Mouse (Mus musculus) limb, embryonic 13.5 days (tissue): ENCODE results near the gene Pde8b. TPM values are rescaled to one million over a fixed set of nuclear protein-coding genes. Genes with fewer than 3 reads are reported as not detected.

Experiments
- ATAC-seq: fragments of 200-750 bp; cut with Nextera tagmentation; 2 replicates; pipeline ENCODE4 v1.8.0; 2017; ENCODE audit warnings: low read depth, moderate number of reproducible peaks, moderate TSS enrichment; ENCODE audit not compliant: low FRiP score
- H3K27ac ChIP-seq: fragments of 300-500 bp; sonication (generic); 2 replicates; pipeline ENCODE4 v1.5.1; 2015; ENCODE audit warnings: inconsistent platforms, mild to moderate bottlenecking, moderate library complexity
- H3K27me3 ChIP-seq: fragments of 300-500 bp; sonication (generic); 2 replicates; pipeline ENCODE4 v1.6.1; 2015; ENCODE audit warnings: mild to moderate bottlenecking, inconsistent platforms
- H3K36me3 ChIP-seq: fragments of 300-500 bp; sonication (generic); 2 replicates; pipeline ENCODE4 v1.6.1; 2015; ENCODE audit warnings: inconsistent platforms, mild to moderate bottlenecking, moderate library complexity
- H3K4me1 ChIP-seq: fragments of 300-500 bp; sonication (generic); 2 replicates; pipeline ENCODE4 v1.6.1; 2015; ENCODE audit warnings: inconsistent platforms
- H3K4me2 ChIP-seq: fragments of 300-500 bp; sonication (generic); replicated peaks from 2 replicates; pipeline ENCODE4 v1.6.1; 2015; ENCODE audit warnings: inconsistent platforms, mild to moderate bottlenecking, moderate library complexity
- H3K4me3 ChIP-seq: fragments of 300-500 bp; sonication (generic); 2 replicates; pipeline ENCODE4 v1.5.1; 2015; ENCODE audit warnings: moderate library complexity, mild to moderate bottlenecking, inconsistent platforms
- H3K9ac ChIP-seq: fragments of 300-500 bp; sonication (generic); 2 replicates; pipeline ENCODE4 v1.6.1; 2015; ENCODE audit warnings: mild to moderate bottlenecking, inconsistent platforms
- H3K9me3 ChIP-seq: fragments of 300-500 bp; sonication (generic); 2 replicates; pipeline ENCODE4 v1.6.1; 2016; ENCODE audit warnings: inconsistent platforms
- WGBS: fragments of 180-500 bp; shearing (Covaris S2); methylation state at CpG from one replicate; pipeline ENCODE4 v1.1.7; 2015; 5-methylcytosine and 5-hydroxymethylcytosine counted together
- polyA plus RNA-seq: library from polyadenylated mRNA; unstranded; fragments of >200 nt; fragmentation: Nextera tagmentation; extraction: Ambion mirVana; gene quantifications from 2 replicates; pipeline ENCODE4 v1.2.1, GENCODE M21; 2015

Pde8b gene
- polyA plus RNA-seq, 1 experiment from 2014 or later: 3.5 TPM

DNA sequence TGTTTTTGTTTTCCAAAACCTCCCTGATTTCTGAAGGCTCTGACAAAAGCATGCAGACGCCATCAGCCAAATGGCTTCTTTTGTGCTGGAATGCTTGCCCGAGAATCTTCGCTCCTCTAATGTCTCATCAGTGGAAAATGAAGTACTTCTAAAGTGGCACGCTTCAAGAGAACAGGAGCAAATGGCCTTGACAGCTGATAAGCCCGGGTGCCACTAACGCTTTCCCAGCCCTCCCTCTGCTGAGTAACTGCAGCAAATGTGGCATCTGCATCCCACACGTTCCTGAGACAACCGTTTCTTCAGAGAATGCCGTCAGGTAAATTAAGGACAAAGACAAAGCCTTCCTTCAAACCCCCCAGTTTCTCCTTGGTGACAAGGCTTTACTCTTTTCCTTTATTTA lies 72.8 kb downstream of the Pde8b start:
- no peaks in the 10 kb centered on the region for H3K4me1 ChIP-seq
- H3K4me3 ChIP-seq: no peak overlapping the region
- WGBS: 24% methylated on average over 9 of the region's 9 CpGs
- no peak overlapping the region for H3K4me2 ChIP-seq
- peaks cover 6% of the 10 kb centered on the region; the same call in 1 of the 2 replicates for H3K9me3 ChIP-seq
- no peaks in the 10 kb centered on the region for H3K27me3 ChIP-seq
- no peak overlapping the region for H3K27ac ChIP-seq
- no peaks in the 10 kb centered on the region for H3K36me3 ChIP-seq
- H3K9ac ChIP-seq: no peak overlapping the region
- ATAC-seq: no peak

DNA sequence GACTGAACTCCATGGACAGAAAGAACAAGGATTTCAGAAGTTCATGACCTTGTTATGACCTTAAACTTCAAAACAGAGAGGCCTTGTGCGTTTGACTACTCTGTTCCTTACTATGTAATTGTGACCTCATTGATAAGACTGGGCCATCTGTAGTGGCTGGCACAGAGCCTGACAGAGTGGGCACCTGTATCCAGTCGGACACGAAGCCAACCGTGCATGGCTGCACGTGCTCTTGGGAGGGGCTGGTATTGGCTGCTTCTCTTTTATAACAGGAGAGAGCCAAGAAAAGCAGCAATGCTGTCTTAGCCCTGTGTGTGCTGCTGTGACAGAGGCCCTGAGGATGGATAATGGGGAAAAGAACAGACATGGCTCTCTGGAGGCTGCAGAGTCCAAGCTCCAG lies 73.7 kb downstream of the Pde8b start:
- H3K4me3 ChIP-seq: no peak overlapping the region
- 74% methylated on average over 5 of the region's 5 CpGs for WGBS

DNA sequence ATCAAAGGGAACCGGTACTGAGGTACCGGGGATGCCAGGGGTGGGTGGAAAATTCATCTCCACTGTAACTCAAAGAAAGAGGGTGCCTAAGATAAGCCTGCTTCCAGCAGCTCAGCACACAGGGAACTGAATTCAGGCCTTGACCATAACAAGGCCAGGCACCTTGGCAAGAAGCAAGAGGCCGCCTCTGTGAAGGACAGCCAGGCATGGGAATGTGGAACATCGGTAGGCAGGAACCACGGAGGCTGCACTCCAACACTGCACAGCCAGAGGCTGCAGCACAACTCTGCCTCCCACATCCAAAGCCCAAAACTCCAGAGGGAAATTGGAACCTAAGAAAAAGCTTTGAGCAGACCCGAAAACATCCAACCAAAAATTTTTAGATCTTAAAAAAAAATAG lies 75.9 kb downstream of the Pde8b start:
- ATAC-seq: no peak
- H3K27ac ChIP-seq: no peak overlapping the region
- H3K4me3 ChIP-seq: no peak overlapping the region
- WGBS: 84% methylated on average over 6 of the region's 6 CpGs
- no peaks in the 10 kb centered on the region for H3K4me1 ChIP-seq
- no peak overlapping the region for H3K4me2 ChIP-seq
- no peaks in the 10 kb centered on the region for H3K27me3 ChIP-seq
- no peaks in the 10 kb centered on the region for H3K9me3 ChIP-seq
- no peaks in the 10 kb centered on the region for H3K36me3 ChIP-seq
- no peak overlapping the region for H3K9ac ChIP-seq

More for the DNA sequence above, 73.7 kb downstream of the Pde8b start:
- peaks cover 6% of the 10 kb centered on the region; the same call in 1 of the 2 replicates for H3K9me3 ChIP-seq
- no peaks in the 10 kb centered on the region for H3K36me3 ChIP-seq
- no peak overlapping the region for H3K27ac ChIP-seq
- no peaks in the 10 kb centered on the region for H3K4me1 ChIP-seq
- no peak overlapping the region for H3K9ac ChIP-seq
- H3K27me3 ChIP-seq: no peaks in the 10 kb centered on the region
- H3K4me2 ChIP-seq: no peak overlapping the region
- ATAC-seq: no peak

DNA sequence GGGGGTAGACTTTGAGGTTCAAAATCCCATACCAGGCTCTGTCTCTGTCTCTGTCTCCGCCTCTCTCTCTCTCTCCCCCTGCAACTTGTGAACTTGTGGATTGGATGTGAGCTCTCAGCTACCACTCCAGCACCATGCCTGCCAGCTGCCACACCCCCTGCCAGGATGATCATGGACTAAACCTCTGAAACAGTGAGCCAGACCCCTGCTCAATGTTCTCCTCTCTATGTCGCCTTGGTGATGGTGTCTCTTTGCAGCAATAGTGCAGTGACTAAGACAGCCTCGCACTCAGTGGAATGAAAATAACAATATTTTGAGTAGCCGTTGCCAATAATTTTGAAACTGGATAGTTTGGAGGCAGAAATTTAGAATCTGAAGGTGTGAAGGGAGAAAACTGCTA lies 77.8 kb downstream of the Pde8b start:
- Histone ChIP-seq H3K4me1 (no peaks in the 10 kb centered on the region), H3K9ac (no peak overlapping the region), H3K4me2 (no peak overlapping the region), H3K4me3 (no peak overlapping the region), H3K27me3 (no peaks in the 10 kb centered on the region), H3K9me3 (no peaks in the 10 kb centered on the region), H3K27ac (no peak overlapping the region), H3K36me3 (no peaks in the 10 kb centered on the region)
- no peak for ATAC-seq
- WGBS: 92% methylated on average over 4 of the region's 4 CpGs

DNA sequence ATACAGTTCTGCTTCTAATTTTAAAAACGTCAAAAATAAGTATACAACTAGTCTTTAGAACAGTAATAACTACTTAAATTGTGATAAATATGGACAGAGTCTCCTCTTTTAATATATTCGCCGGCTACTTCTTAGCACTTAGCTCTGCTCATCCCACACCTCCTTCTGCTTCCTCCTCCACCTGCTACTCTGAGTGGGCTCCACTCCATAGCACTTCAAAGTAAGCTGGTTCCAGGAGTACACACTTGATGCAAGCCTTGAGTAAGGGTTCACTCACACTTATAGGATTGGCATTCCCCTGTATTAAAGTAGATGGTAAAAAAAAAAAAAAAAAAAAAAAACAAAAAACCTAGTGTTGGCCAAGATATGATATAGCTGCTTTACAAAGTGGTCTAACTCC lies 89.9 kb downstream of the Pde8b start:
- H3K27ac ChIP-seq: no peak overlapping the region
- no peak overlapping the region for H3K4me3 ChIP-seq
- H3K9ac ChIP-seq: no peak overlapping the region
- no peaks in the 10 kb centered on the region for H3K36me3 ChIP-seq
- ATAC-seq: no peak
- H3K4me1 ChIP-seq: no peaks in the 10 kb centered on the region
- no peaks in the 10 kb centered on the region for H3K9me3 ChIP-seq
- H3K27me3 ChIP-seq: no peaks in the 10 kb centered on the region
- WGBS: 86% methylated on average over 3 of the region's 3 CpGs
- H3K4me2 ChIP-seq: no peak overlapping the region

DNA sequence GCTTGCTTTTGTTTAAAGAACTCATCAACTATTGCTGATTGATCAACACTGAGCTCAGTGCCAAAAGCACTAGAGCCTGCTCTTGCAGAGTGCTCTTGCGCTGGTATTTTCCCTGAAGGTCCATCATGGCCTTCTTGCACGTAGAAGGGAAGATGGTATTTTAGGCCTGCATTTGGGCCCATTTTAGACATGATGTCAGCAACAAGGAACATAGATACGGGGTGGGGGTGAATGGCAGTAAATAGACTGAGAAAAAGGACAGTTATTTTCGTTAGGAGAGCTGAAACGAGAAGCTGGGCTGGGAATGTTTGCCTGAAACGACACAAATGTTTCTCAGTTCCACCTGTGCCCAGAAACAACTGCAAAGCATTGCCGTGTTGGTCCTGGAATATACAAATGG lies 91.2 kb downstream of the Pde8b start:
- no peaks in the 10 kb centered on the region for H3K9me3 ChIP-seq
- no peak overlapping the region for H3K9ac ChIP-seq
- no peaks in the 10 kb centered on the region for H3K36me3 ChIP-seq
- ATAC-seq: no peak
- no peak overlapping the region for H3K4me2 ChIP-seq
- no peak overlapping the region for H3K27ac ChIP-seq
- H3K4me1 ChIP-seq: no peaks in the 10 kb centered on the region
- 79% methylated on average over 7 of the region's 7 CpGs for WGBS
- no peaks in the 10 kb centered on the region for H3K27me3 ChIP-seq
- H3K4me3 ChIP-seq: no peak overlapping the region

DNA sequence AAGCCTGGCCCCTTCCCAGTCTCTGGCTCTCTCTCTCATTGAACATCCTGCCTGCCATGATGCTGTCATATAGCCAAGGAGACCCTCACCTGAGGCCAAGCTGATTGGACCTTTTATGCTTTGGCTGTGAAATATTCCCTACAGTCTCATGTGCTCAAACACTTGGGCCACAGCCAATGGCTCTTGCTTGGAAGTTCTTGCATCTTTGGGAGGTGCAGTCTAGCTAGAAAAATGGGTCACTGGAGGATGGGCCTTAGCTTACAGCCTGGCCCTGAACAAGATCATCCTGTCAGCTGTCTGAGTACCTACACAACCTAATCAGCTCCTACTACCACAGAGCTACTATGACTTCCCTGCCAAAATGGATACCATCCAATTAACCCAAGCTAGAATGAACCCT lies 105.4 kb downstream of the Pde8b start:
- no peaks in the 10 kb centered on the region for H3K4me1 ChIP-seq
- H3K36me3 ChIP-seq: no peaks in the 10 kb centered on the region
- H3K4me3 ChIP-seq: no peak overlapping the region
- H3K27ac ChIP-seq: no peak overlapping the region
- no peaks in the 10 kb centered on the region for H3K27me3 ChIP-seq
- peaks cover 11% of the 10 kb centered on the region for H3K9me3 ChIP-seq
- no peak overlapping the region for H3K4me2 ChIP-seq
- ATAC-seq: no peak
- H3K9ac ChIP-seq: no peak overlapping the region

DNA sequence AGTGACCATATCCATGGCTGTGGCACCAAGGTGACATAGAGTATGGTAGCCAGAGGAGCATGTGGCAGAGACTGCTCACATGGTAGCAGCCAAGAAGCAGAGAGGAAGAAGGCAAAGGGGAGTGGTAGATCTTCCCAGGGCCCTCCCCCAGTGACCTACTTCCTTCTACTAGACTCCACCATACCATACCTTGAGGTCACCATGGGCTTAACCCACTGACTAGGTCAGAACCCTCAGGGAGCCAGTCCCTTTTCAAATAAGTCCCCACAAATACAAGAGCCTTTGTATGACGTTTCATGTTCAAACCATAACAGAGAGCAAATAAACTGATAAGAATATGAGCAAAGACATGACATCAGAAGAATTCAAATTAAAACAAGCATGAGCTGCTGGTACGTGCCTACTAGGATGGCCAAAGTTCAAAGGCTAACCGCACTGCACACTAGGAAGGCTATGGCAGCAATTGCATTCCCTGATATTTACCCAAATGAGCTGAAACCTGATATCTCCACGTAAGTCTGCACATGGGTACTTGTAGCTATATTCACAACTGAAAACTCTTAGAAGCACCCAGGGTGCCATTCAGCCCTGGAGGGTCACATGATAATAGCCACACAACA lies 109.6 kb downstream of the Pde8b start:
- H3K4me1 ChIP-seq: no peaks in the 10 kb centered on the region
- ATAC-seq: no peak
- H3K4me3 ChIP-seq: no peak overlapping the region
- no peaks in the 10 kb centered on the region for H3K36me3 ChIP-seq
- peaks cover 11% of the 10 kb centered on the region for H3K9me3 ChIP-seq
- H3K27me3 ChIP-seq: no peaks in the 10 kb centered on the region
- H3K4me2 ChIP-seq: no peak overlapping the region
- 76% methylated on average over 4 of the region's 4 CpGs for WGBS
- no peak overlapping the region for H3K9ac ChIP-seq
- no peak overlapping the region for H3K27ac ChIP-seq

DNA sequence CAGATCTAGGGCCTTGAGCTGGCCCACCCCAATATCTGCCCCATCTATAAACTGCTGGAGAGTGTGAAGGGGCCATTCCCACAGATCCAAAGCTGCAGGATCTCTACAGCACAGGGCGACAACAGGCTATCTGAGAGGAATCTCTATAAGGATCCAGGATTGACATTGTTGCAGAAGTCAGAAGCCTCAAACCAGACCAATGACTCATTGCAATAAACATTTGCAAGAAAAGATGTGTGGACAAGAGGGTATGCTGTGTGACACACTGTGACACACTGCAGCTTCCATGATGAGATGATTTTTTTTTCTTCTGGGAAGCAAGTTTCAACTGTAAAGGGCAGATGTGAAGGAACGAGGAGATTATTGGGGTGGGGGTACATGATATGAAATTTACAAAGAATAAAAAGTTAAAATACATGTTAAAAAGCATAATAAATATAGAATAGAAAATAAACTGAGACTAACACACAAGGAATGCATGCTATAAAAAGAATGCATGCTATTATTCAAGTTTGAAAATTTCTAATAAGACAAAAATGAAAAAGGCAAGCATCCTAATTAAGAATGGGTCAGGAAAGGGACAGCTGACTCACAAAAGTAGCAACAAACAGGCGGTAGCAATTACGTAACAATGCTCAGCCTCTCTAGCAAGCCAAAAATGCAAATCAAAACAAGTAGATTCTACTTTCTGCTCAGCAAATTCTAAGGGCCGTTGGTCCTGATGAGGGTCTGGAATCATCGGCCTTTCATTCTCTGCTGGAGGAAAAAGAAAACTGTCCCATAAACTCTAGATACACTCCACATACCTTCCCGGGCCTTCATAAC lies 114.6 kb downstream of the Pde8b start:
- no peak for ATAC-seq
- 78% methylated on average over 7 of the region's 7 CpGs for WGBS

DNA sequence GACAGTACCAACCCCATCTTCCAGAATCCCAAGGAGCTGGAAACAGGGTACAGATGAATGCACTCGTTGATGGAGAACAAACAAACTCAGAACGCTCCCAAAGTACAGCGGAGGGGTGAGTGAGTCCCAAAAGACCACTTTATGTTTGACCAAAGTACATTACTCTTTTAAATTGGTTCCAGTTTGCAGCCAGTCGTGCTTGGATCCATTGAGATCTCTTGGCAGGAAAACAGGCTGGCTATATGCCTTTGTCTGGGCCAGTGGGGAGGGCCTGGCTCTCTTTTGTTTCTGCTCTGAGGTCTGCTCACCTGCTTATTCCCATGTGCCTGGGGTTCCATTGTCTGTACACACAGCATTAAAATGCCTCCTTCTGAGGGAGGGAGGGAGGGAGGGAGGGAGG lies 118.3 kb downstream of the Pde8b start:
- Histone ChIP-seq H3K9ac (no peak overlapping the region), H3K36me3 (no peaks in the 10 kb centered on the region), H3K4me3 (no peak overlapping the region), H3K4me2 (no peak overlapping the region), H3K9me3 (no peaks in the 10 kb centered on the region), H3K27me3 (no peaks in the 10 kb centered on the region), H3K4me1 (0 out of 2 replicates have a peak, but pooled peaks cover 4% of the 10 kb centered on the region), H3K27ac (no peak overlapping the region)
- ATAC-seq: no peak
- 50% methylated on average over 4 of the region's 4 CpGs for WGBS

More for the DNA sequence above, 114.6 kb downstream of the Pde8b start:
- Histone ChIP-seq H3K9me3 (no peaks in the 10 kb centered on the region), H3K4me1 (no peaks in the 10 kb centered on the region), H3K9ac (no peak overlapping the region), H3K36me3 (no peaks in the 10 kb centered on the region), H3K4me3 (no peak overlapping the region), H3K27ac (no peak overlapping the region), H3K4me2 (no peak overlapping the region), H3K27me3 (no peaks in the 10 kb centered on the region)

DNA sequence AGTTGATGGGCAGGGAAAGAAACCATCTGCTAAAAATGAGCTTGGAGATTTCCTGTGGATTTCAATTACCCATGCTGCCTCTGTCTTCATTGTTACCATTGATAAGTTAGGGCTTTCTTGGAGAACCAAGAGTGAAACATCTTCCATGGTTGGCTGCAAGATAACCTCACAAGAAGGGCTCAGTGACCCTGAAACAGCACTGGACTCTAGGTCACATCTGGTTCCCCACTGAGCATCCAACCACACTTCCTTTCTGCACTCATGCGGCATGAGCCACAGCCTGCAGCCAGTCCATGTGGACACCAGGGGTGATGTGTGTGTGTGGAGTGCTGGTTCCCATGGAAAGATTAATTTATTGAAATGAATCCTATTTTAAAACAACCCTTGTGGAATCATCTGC lies 119.1 kb downstream of the Pde8b start:
- Histone ChIP-seq H3K4me3 (no peak overlapping the region), H3K4me1 (0 out of 2 replicates have a peak, but pooled peaks cover 4% of the 10 kb centered on the region), H3K9me3 (no peaks in the 10 kb centered on the region), H3K27ac (no peak overlapping the region), H3K9ac (no peak overlapping the region), H3K36me3 (no peaks in the 10 kb centered on the region), H3K27me3 (no peaks in the 10 kb centered on the region), H3K4me2 (no peak overlapping the region)
- WGBS: 70% methylated on average over 1 of the region's 1 CpGs
- ATAC-seq: no peak

DNA sequence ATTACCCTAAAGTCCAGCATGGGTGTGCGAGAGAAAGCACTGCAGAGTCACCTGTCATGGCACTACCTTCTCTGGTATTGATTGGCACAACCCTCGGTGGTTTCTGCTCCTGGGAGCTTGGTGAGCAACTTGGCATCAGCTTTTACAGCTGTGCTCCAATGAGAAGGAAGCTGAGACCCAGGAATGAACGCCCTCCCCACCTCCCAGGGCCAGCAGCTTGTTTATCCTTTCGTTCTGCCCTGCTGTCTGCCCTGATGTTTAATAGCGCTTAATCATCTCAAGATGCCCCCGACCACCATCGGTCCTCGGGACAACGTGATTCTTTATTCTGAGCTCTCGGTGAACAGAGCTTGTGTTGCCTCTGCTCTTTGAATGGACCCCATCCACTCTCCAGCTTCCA lies 122.8 kb downstream of the Pde8b start:
- ATAC-seq: no peak

More for the DNA sequence above, 122.8 kb downstream of the Pde8b start:
- Histone ChIP-seq H3K9ac (no peak overlapping the region), H3K27ac (no peak overlapping the region), H3K36me3 (no peaks in the 10 kb centered on the region), H3K9me3 (no peaks in the 10 kb centered on the region), H3K4me1 (0 out of 2 replicates have a peak, but pooled peaks cover 4% of the 10 kb centered on the region), H3K4me3 (no peak overlapping the region), H3K27me3 (no peaks in the 10 kb centered on the region), H3K4me2 (no peak overlapping the region)
- 58% methylated on average over 10 of the region's 10 CpGs for WGBS
